ENCODE assay signal across 8 mouse cellular contexts in genomic region chr2:168081299-168081932, GRCm38 (mm10). TPM values are rescaled to one million over a fixed set of nuclear protein-coding genes. Genes with fewer than 3 reads are reported as not detected.
DNase-seq lines count a peak whose midpoint lies in the region; ATAC-seq and TF ChIP-seq lines count a peak whose summit lies in the region.

No protein-coding gene starts in this region.

- peaks cover 46% of the 10 kb centered on the region for H3K4me1 ChIP-seq in G1E (ENCODE audit: insufficient read depth, low read depth, low read length)
- peaks cover 7% of the 10 kb centered on the region; the same call in 1 of the 2 replicates for H3K4me1 ChIP-seq in embryonic facial prominence, embryonic 12.5 days
- peaks cover 13% of the 10 kb centered on the region; the same call in 1 of the 2 replicates for H3K4me1 ChIP-seq in intestine, embryonic 14.5 days (replicated peaks; ENCODE audit: control insufficient read depth, insufficient read depth, low read length)
- H3K4me1 ChIP-seq in neural tube, embryonic 11.5 days (ENCODE audit: control insufficient read depth, insufficient read depth, low read length), result peaks cover 6% of the 10 kb centered on the region; the same call in 1 of the 2 replicates

- no peak for TF ChIP-seq CTCF in left cerebral cortex, adult 2 months (IDR thresholded peaks at IDR 0.05)
- TF ChIP-seq CTCF in G1E (IDR thresholded peaks at IDR 0.05; ENCODE audit: low read depth, low read length), result no peak

- peak in 1 of 2 experiments; percentile 35 for DNase-seq in left cerebral cortex, adult 2 months (ENCODE audit: extremely low spot score in 1 of 2, low spot score in 2 of 2)
- no peak for DNase-seq in left cerebral cortex, adult 9 months (ENCODE audit: low spot score in 2 of 2)
- no peak for DNase-seq in G1E (ENCODE audit: low spot score)
- peak; percentile 68 for DNase-seq in intestine, embryonic 14.5 days (ENCODE audit: low spot score)
- DNase-seq in neural tube, embryonic 11.5 days (ENCODE audit: low spot score), result no peak
- DNase-seq in cerebellum, adult 11 months, result no peak
- no peak for DNase-seq in urinary bladder, postnatal 25 days (ENCODE audit: low spot score)

- intact Hi-C loops in left cerebral cortex, adult 2 months (cut with DNase I), result loop anchor here (5.0 kb wide), 1 partner anchor 394 kb away; the partner anchor contains the start of genes Cebpb and Tmem189

- no peak for ATAC-seq in G1E (ENCODE audit: extremely low read depth, insufficient number of reproducible peaks, low FRiP score, poor library complexity, severe bottlenecking)
- no peak for ATAC-seq in embryonic facial prominence, embryonic 12.5 days (ENCODE audit: insufficient number of reproducible peaks, insufficient read depth, low FRiP score, low TSS enrichment)
- ATAC-seq in intestine, embryonic 14.5 days (replicated peaks; ENCODE audit: low FRiP score, low TSS enrichment, low read depth), result no peak; the same call in 1 of the 2 replicates
- ATAC-seq in neural tube, embryonic 11.5 days (ENCODE audit: insufficient read depth, low FRiP score, low TSS enrichment), result no peak

- peak overlapping the region; percentile 95 for H3K4me2 ChIP-seq in embryonic facial prominence, embryonic 12.5 days (replicated peaks)
- peak overlapping the region; percentile 87 for H3K4me2 ChIP-seq in intestine, embryonic 14.5 days (ENCODE audit: low read length)
- H3K4me2 ChIP-seq in neural tube, embryonic 11.5 days (ENCODE audit: low read depth), result peak overlapping the region; percentile 94

- H3K9ac ChIP-seq in embryonic facial prominence, embryonic 12.5 days, result peak overlapping the region; percentile 59
- H3K9ac ChIP-seq in intestine, embryonic 14.5 days (ENCODE audit: low read length), result peak overlapping the region; percentile 64
- H3K9ac ChIP-seq in neural tube, embryonic 11.5 days (ENCODE audit: low read length), result peak overlapping the region; percentile 65

- H3K27ac ChIP-seq in left cerebral cortex, adult 2 months, result peak overlapping the region; percentile 90; the same call in 1 of the 2 replicates
- H3K27ac ChIP-seq in embryonic facial prominence, embryonic 12.5 days, result peak overlapping the region; percentile 51; the same call in 1 of the 2 replicates
- peak overlapping the region; percentile 70 for H3K27ac ChIP-seq in intestine, embryonic 14.5 days (ENCODE audit: low read depth)
- 0 out of 2 replicates have a peak overlapping the region, but pooled peaks have one; percentile 34 for H3K27ac ChIP-seq in neural tube, embryonic 11.5 days (ENCODE audit: low read depth, low read length)

- WGBS in embryonic facial prominence, embryonic 12.5 days, result under 1% methylated on average over 48 of the region's 49 CpGs
- under 1% methylated on average over 44 of the region's 49 CpGs for WGBS in intestine, embryonic 14.5 days
- under 1% methylated on average over 48 of the region's 49 CpGs for WGBS in neural tube, embryonic 11.5 days

- H3K4me3 ChIP-seq in left cerebral cortex, adult 2 months, result peak overlapping the region; percentile 83
- peak overlapping the region; percentile 89 for H3K4me3 ChIP-seq in G1E (ENCODE audit: low read depth, low read length)
- peak overlapping the region; percentile 77 for H3K4me3 ChIP-seq in embryonic facial prominence, embryonic 12.5 days
- peak overlapping the region; percentile 62 for H3K4me3 ChIP-seq in intestine, embryonic 14.5 days (ENCODE audit: low read depth, low read length)
- H3K4me3 ChIP-seq in neural tube, embryonic 11.5 days (ENCODE audit: low read depth, low read length), result peak overlapping the region; percentile 78

- peaks cover 25% of the 10 kb centered on the region for H3K36me3 ChIP-seq in G1E (replicated peaks)
- H3K36me3 ChIP-seq in embryonic facial prominence, embryonic 12.5 days, result no peaks in the 10 kb centered on the region
- no peaks in the 10 kb centered on the region for H3K36me3 ChIP-seq in intestine, embryonic 14.5 days (ENCODE audit: control insufficient read depth, insufficient read depth, low read length)
- H3K36me3 ChIP-seq in neural tube, embryonic 11.5 days (ENCODE audit: control insufficient read depth, insufficient read depth, low read length), result no peaks in the 10 kb centered on the region

- peaks cover 11% of the 10 kb centered on the region for H3K27me3 ChIP-seq in G1E (ENCODE audit: insufficient read depth, low read length)
- H3K27me3 ChIP-seq in embryonic facial prominence, embryonic 12.5 days, result peaks cover 28% of the 10 kb centered on the region
- peaks cover 14% of the 10 kb centered on the region; the same call in 1 of the 2 replicates for H3K27me3 ChIP-seq in intestine, embryonic 14.5 days (replicated peaks; ENCODE audit: control insufficient read depth, insufficient read depth, low read length)
- peaks cover 5% of the 10 kb centered on the region; the same call in 1 of the 2 replicates for H3K27me3 ChIP-seq in neural tube, embryonic 11.5 days (ENCODE audit: control insufficient read depth, insufficient read depth, low read length)

- H3K9me3 ChIP-seq in G1E (replicated peaks), result no peaks in the 10 kb centered on the region
- H3K9me3 ChIP-seq in embryonic facial prominence, embryonic 12.5 days, result no peaks in the 10 kb centered on the region
- no peaks in the 10 kb centered on the region for H3K9me3 ChIP-seq in intestine, embryonic 14.5 days (ENCODE audit: control insufficient read depth, low read length)
- H3K9me3 ChIP-seq in neural tube, embryonic 11.5 days (ENCODE audit: control insufficient read depth, low read length), result no peaks in the 10 kb centered on the region

RNA-seq across cellular contexts. Expression of gene Pard6b, which starts 0.6 kb away (rescaled TPM):
- total RNA-seq in left cerebral cortex, adult 2 months (2021), result 1 to 10 TPM; 5.5 to 6.8 TPM
- total RNA-seq in G1E (2014; fragmentation: Nextera tagmentation) (3.1 and 4.8 TPM in 2 replicates), G1E (2017) (5.3 and 5.5 TPM in 2 replicates)
- 4.7 and 4.8 TPM in 2 replicates for polyA plus RNA-seq in G1E (2012)
- polyA plus RNA-seq in embryonic facial prominence, embryonic 12.5 days (2016; fragmentation: Nextera tagmentation; extraction: Ambion mirVana), result 6.0 and 6.6 TPM in 2 replicates
- 20.0 and 21.6 TPM in 2 replicates for polyA plus RNA-seq in intestine, embryonic 14.5 days (2014; fragmentation: Nextera tagmentation; extraction: Ambion mirVana)
- 6.7 and 7.8 TPM in 2 replicates for polyA plus RNA-seq in neural tube, embryonic 11.5 days (2014; fragmentation: Nextera tagmentation; extraction: Ambion mirVana)

Comparison
In these comparisons a context has a peak if more than half of its experiments do, and no peak if none do; other contexts are left out.
1. H3K27ac ChIP-seq: peak in every context shown above with its lines; median percentile 90 in left cerebral cortex, adult 2 months; 70 in intestine, embryonic 14.5 days; 51 in embryonic facial prominence, embryonic 12.5 days; 34 in neural tube, embryonic 11.5 days.